Mouse (Mus musculus): Measurements from ENCODE around the gene Tmem132d. TPM values are rescaled to one million over a fixed set of nuclear protein-coding genes. Genes with fewer than 3 reads are reported as not detected.

Gene Tmem132d
- total RNA-seq, 1 experiment from 2014 or later: not detected

DNA sequence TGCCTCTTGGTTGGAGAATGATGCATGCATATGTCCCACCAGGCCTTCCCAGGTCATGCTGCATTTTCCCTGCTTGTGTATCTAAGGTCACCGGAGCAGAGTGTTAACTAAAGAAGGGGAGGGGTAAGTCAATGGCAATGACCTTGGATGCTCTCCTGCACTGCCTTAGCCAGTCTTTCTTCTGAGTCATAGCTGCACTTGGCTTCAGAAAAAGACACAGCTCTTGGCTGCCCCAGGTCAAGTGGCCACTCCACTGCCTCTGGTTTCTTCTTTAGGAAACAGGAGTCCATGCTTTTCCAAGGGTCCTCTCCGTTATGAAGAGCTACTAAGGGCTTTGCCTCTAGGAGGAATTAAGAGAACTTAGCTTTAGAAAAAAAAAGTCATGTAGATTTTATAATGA lies 506.2 kb downstream of the Tmem132d start:
- DNase-seq: no peak

DNA sequence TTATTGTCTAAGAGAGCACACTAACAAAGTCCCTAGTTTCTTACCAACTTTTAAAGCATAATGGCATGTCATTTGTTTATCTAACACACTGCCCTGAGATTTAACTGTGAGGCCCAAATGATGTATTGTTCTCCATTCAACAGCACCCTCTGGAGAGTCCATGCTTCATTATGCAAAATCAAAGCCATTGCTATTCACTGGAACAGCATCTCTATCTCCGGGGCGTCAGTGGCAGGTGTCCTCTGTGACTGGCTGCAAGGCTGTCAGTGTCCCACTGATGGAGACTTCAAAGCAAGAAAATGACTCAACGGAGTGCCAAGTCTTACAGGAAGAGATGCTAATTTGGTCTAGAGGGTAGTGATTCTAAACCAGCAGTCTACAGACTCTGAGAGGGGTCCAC lies 508.8 kb downstream of the Tmem132d start:
- DNase-seq: no peak

DNA sequence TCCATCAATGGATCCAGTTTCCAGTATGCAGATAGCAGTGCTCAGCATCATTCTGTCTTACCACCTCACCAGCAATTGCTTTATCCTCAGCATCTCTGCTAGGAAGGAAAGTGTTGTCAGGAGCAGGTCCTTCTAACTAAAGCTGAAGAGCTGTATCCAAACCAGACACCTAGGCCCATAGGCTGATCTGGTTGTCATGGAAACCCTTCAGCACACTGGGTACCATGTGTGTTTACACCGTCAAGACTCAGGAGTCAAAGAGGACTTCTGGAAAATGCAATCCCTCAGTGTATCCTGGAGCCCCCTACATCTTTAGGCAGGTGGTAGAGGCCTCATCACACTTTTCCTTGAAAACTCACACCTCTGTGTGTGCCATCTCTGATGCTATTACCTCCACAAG lies 513.7 kb downstream of the Tmem132d start:
- DNase-seq: no peak

DNA sequence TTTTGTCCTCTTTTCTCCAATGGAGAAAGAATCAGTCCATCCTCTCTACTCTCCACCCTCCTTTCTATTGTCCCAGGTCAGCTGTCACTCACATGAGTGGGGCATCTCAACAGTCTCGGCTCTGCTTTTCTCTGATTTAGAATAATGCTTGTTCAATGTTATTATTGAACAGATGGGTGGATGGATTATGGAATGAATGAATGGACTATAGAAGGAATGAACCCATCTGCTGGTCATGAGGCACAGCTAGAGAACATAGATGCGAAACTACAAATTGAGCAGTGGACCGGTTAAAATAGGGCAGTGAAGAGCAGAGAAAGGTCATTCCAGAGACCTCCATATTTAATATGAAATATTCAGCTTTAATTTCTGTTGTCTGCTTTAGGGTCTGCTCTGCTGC lies 514.5 kb downstream of the Tmem132d start:
- DNase-seq: no peak

DNA sequence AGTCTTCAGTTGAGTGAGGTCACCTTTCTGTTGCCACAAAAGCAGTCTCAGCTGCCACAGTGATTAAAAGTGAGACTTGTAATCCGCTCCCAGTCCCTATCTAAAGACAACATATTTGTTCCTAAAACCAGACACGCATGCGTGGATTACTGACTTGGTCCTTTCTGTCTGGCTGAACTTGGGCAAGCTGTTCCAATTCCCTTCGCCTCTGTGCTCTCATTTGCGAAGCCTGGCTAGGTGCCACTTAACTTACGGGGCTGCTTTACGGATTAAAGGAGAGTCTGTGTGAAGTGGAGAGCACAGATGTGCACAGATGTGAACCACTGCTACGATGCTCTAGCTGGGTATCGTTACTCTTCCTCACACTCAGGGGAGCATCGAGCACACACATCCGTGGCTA lies 518.7 kb downstream of the Tmem132d start:
- DNase-seq: no peak

DNA sequence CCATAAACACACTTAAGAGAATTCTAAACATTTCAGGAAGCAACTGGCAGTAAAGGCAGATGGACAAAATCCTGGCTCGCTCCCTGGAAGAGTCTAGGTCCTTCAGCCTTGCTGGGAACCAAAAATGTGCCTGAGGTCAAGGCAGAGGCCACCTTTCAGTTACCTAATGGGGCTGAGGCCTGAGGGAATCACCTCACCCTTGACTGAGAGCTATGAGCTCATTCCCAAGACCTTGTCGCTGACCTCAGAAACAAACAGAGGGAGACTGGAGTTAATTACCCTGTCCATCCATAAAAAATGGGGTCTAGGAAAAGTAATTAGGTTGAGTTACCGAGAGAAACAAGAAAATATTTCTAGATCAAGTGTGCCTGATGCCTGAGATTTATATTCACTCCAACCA lies 521.3 kb downstream of the Tmem132d start:
- DNase-seq: no peak

DNA sequence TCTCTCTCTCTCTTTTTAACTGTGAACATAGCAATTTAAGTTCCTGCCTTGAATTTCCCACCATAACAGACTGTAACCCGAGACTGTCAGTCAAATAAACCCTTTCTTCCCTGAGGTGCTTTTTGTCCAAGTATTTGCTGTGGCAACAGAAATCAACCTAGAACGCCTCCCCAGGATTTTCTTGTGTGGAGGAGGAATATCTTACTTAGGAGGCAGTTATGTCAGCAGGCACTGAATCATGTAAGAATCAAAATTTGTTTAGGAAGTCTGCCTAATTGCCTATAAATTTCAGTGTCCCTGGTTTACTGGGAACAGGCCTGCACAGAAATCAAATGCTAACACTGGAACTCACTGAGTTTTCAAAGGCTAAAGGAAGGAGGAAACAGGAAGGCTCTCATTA lies 522.5 kb downstream of the Tmem132d start:
- DNase-seq: no peak

DNA sequence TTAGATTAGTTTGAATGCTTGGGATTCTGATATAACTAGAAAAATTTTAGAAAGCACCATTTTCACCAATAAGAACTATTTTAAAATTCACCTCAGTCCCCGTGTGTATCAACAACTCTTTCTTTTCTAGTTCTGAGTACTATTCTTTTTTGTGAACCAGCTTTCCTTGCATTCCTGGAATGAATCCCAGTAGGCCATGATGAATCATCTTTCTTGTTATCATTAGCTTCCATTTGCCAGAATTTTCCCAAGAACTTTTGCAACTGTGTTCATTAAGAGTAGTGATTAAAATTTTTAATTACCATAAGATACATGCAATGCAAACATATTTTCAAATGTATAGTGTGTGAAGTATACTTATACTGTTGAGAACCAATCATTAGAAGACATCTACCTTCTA lies 537.7 kb downstream of the Tmem132d start:
- no peak for DNase-seq

DNA sequence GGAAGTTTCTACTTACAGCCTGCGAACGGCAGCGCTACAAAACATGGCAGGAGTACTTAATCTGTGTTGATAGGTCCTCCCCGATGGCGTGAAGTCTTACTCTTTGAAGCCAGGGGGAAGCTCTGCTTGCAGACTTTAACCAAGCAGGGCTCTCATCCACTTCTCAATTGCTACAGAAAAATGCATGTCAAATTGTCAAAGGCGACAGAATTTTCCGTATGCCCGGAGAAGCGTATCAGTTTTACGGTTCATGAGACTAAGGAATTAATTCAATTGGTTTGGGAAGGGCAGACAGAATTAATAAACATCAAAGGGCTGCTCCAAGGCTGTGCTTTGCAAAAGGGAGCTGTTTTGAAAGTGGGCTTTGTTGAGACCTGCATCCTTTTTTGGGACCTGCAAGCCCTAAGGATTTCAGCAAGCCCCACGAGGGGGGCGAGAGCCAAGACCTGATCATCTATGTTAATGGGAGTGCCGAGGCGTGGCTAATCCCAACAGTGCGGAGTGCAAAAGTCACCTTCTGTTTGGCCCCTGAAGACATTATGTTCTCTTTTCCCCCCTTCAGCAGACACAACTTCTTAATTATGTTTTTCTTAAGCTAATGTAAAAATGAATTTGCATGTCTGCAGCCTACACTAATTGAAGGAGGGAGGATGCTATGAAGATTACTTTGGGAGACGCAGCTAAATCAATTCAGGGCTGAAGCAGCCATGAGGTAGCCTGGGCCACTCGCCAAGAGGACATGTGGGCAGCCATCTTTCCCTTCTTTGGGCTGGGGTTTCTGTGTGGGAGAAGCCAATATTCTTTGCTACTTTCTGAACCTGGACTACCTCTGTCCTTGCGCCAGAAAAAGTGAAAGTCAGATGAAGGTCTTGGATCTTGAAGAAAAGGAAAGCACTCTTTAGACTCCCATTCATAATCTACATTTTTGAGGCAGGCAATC lies 547.0 kb downstream of the Tmem132d start:
- DNase-seq: no peak

DNA sequence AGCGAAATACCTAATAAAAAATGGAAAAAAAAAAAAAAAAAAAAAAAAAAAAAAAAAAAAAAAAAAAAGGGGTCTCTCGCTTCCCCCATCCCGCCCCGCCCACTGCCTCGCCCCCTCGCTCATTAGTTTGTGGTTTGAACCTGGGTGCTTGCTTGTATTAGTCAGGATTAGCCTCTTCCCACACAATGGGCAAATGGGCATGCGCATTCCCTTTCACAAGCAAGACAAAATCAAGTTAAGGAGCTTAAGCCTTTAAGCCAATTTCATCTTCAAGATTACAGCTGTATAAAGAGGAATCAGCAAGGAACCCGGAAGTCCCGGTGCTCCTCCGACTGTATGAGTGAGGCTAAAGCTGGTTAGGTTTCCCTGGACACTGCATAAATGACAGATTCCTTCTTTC lies 549.9 kb downstream of the Tmem132d start:
- no peak for DNase-seq

DNA sequence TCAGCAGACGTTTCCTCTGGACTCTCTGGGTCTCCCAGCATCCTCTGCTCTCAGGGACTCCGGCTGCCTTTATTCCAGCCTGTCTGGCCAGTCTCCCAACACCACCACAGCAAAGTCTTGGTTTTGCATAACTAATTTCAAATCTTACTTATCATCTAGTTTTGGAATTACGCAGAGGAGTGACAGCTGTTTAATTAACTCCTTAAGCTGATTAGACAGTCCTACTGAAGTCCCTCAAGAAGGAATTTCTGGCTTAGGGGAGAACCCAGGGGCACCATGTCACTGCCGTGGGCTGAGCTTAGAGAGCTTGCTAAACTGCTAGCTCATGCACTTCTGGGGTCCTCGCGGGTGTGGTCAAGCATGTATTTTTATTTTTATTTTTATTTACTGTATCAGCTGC lies 558.4 kb downstream of the Tmem132d start:
- DNase-seq: no peak

DNA sequence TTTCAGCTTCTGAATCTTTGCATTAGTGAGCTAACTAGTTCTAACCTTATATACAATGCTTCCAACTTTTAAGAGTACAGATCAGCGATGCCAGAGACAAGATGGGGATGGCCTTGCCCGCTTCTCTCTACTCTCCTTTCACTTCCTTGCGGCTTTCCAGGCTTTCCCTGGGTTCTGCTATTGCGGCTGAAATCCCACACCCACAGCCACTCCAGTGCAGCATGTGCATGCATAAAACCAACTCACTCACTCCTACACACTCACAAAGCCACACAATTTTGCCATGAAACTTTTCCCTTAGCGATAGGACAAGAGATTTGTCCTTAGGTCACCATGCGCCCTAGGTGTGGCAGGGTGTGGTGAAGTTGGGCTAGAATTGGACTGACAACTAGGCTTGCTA lies 567.7 kb downstream of the Tmem132d start:
- no peak for DNase-seq

DNA sequence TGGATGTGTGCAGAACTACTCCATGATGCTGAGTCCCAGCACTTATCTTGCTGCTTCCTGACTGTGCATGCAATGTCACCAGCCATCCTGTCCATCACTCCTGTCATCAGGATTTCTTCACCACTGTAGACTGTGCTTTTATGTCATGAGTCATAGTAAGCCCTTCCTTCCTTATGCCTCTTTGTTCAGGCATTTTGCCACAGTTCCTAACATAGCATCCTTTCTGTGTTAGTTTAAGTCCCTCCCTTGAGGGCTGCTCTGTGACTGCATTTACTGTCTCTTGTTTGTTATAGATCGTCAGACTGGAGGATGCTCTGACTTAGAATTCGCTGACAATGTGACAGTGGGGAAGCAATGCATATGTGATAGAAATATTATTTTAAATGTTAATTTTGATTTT lies 573.2 kb downstream of the Tmem132d start:
- no peak for DNase-seq

DNA sequence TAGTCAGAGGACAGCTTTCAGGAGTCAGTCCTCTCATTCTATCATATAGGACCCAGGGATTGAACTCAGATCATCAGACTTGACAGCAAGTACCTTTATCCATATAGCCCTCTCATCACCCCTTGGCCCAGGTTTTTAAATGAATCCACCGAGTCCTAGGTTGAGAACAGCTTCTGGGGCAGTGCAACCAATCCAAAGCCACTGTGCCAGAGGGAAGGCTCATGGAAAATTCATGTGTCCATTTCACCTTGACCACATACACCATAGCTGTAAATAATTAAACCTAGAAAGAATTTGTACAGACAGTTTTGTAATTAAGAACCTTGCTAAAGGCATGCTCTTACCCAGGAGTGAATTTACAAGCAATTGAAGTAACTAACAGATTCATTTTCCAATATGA lies 580.6 kb downstream of the Tmem132d start:
- no peak for DNase-seq

DNA sequence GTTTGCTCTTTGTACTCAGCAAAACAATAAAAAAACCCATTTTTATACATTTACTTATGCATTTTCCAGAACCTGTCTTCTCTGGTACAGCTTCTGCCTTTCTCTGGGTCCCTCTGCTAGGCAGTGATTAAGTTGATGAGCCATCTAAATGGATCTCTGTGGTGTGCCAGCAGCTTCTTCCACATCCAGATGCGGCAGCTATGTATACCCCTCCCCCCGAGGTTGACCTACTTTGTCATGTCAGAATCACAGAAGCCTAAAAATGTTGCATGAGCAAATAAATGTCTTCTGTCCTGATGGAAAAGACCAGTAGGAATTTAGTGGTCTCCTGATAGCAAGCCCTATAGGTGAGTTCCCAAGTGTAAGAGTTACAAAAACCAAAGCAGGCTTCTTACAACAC lies 601.1 kb downstream of the Tmem132d start:
- no peak for DNase-seq

DNA sequence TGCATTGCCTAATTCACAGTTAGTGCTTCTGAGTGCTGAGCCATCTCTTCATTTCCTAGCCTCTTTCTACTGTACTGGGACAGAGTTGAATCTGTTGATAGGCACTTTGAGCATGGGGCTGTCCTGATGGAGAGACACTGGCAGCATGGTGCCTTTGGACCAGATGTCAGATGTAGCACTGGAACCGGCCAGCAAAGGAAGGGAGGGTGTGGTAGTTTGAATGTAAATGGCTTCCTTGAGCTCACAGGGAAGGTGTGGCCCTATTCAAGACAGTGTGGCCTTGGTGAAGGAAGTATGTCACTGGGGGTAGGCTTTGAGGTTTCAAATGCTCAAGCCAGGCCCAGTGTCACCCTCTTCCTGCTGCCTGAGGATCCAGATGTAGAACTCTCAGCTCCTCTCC lies 602.0 kb downstream of the Tmem132d start:
- no peak for DNase-seq

DNA sequence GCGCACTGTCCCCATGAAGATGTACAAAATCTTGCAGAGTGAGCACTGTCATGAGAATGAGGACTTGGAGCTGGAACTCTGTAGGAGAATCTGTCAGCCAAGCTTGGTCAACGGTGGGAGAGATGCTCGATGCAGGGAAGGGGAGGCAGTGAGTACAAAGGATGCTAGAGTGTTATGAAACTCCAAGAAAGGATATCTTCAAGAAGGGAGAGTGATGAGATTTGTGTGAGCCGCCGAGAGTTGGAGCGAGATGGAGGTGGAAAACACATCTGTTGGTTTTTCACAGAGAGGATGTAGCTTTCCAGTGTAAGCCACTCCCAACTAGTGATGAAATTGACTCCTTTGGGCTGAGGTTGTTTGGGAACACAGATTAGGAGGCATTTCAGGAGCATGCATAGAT lies 604.1 kb downstream of the Tmem132d start:
- DNase-seq: no peak

DNA sequence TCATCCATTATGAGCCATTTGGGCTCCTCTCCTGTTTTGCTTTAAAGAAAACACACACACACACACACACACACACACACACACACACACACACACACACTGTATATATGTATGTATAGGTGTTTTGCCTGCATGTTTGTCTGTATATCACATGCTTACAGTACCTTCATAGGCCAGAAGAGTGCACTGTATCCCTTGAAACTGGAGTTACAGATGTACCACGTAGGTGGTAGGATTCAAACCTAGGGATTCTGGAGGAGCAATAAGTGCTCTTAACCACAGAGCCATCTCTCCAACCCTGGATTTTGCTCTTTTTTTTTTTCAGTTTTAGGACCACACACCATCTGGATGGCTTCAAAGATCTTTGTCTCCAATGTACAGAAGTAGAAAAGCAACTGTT lies 610.9 kb downstream of the Tmem132d start:
- no peak for DNase-seq

DNA sequence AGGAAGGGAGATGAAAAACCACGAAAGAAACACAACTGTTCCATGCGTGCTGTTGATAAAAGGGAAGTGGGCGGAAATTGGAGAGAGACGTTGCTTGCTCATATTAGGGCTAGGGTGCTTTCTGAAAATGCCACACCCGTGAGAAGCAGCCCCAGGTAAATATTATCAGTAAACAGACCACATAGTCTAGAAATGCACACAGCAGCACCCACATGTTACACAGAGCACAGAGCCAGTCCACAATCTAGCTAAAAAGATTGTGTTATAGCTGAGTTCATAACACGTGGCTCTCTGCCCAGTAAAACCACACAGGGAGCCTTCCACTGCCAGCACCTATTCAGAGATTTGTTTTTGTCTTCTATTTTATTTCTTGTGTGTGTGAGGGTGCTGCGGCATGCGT lies 617.6 kb downstream of the Tmem132d start:
- DNase-seq: no peak

DNA sequence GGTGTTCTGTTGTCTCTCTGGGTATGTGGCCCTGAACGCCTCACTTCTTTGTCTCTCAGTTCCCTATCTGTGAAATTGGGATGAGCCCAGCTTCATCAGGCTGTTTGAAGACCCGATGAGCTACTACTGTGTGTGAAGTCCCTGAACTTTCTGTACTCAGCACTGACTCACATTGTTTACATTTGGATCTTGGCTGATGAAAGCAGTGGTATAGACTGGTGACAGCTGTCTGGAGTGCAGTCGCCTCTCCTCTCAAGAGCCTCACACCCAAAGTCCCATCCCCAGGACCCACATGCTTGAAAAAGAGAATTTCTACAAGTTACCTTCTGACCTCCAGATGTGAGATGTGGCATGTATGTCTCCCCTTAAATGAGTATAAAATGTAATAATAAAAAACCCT lies 625.5 kb downstream of the Tmem132d start:
- DNase-seq: no peak

DNA sequence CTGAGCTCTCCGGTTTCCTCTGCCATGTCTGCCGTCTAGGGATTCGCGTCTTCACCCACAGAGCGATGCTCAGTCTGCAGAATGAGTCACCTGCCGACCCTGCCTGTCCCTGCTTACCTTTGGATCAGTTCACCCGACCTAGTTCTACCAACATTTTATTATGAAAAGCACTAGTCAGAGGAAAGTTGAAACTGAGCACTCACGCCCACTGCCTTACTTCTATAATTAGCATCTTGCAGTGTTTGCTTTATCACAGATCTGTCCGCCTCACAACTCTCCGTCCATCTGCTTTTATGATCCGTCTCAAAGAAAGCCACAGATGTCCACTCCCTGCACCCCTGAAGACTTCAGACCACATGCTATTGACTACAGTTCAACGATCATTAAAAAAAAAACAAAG lies 626.0 kb downstream of the Tmem132d start:
- DNase-seq: no peak

DNA sequence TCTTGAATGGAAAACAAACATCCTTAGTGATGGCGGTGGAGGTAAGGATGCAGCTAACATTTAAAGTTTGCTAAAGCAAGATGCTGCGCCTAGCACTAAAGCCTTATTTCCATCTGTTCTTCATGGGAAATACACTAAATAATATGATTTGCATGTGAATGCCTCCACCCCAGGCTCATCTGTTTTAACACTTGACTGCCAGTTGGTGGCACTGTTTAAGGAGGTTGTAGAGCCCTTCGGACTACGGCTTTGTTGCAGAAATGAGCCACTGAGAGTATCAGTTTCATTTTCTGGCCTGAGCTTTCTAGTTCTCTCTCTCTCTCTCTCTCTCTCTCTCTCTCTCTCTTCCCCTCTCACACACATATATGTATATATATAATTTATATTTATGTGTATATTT lies 632.0 kb downstream of the Tmem132d start:
- DNase-seq: no peak

DNA sequence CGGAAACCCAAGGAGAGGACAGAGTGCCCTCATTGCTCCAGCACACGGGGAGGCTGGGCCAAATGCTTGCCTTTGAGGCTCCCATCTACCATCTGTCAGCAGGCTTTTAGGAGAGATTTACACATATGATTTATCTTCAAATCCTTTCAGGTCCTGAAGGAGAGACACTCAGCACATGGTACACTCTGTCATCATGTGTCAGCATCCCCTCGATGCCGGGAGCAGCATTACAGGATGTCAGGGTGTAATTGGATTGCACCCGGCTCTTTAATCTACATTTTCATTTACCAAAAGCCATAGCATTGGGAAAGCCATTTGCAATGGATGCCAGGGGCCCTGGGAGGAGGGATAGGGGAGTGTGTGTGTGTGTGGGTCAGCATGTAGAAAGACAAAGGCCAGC lies 651.7 kb downstream of the Tmem132d start:
- no peak for DNase-seq

DNA sequence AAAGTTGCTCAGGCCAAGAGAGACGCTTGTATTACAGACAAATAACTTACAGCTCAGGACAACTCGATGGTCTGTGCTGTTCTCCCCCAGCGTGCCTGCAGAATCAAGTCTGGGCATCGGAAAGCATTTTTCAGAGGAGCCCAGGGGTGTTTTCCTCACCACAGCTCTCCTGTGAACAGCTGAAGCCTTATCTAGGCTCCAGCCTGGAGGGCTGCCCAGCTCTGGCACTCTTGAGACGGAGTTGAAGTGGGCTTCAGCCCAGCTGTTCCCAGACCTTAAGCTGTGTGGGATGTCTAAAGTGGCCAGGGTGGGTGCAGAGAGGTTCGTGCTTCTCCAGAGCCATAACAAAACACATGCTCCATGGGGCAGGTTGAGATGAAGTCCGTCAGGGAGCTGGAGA lies 657.1 kb downstream of the Tmem132d start:
- no peak for DNase-seq

DNA sequence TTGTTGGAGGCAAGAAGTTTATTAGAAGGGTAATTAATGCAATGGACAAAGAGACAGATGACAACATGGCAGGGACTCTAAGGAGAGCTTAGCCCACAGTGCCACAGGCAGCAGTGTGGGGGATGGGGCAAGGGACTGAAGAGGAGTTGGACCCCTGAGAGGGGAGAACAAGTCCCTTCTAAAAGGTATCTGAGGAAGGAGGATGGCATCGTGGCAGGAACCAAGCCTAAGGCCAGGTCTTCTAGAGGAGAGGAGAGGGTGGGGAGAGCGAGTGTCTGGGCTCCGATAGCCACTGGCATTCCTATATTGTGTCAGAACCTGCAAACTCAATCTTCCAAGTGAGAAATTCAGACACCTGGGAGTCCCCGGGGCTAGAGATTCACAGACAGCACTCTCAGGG lies 674.3 kb downstream of the Tmem132d start:
- no peak for DNase-seq
